Mouse (Mus musculus) lung, postnatal 0 days (tissue): ENCODE data around the gene Cobll1. TPM values are rescaled to one million over a fixed set of nuclear protein-coding genes. Genes with fewer than 3 reads are reported as not detected.

Source experiments
- ATAC-seq: fragments of 200-750 bp; cut with Nextera tagmentation; 2 replicates; pipeline ENCODE4 v1.8.0; 2017; ENCODE audit warnings: moderate library complexity
- DNase-seq: peaks from one replicate; pipeline ENCODE4 v3.0.0-alpha.2; 2016; ENCODE audit warnings: low spot score
- H3K27ac ChIP-seq: fragments of 300-500 bp; sonication (generic); 2 replicates; pipeline ENCODE4 v1.5.1; 2014; ENCODE audit warnings: antibody characterized with exemption, mild to moderate bottlenecking, low read length, mixed read lengths
- H3K27me3 ChIP-seq: fragments of 300-500 bp; sonication (generic); replicated peaks from 2 replicates; pipeline ENCODE4 v1.6.1; 2014; ENCODE audit warnings: low read length, mixed read lengths; ENCODE audit not compliant: insufficient read depth
- H3K36me3 ChIP-seq: fragments of 300-500 bp; sonication (generic); 2 replicates; pipeline ENCODE4 v1.6.1; 2014; ENCODE audit warnings: low read length, mixed read lengths; ENCODE audit not compliant: insufficient read depth
- H3K4me1 ChIP-seq: fragments of 300-500 bp; sonication (generic); 2 replicates; pipeline ENCODE4 v1.6.1; 2014; ENCODE audit warnings: antibody characterized with exemption, low read depth, low read length, mixed read lengths; ENCODE audit not compliant: insufficient read depth
- H3K4me2 ChIP-seq: fragments of 300-500 bp; sonication (generic); replicated peaks from 2 replicates; pipeline ENCODE4 v1.6.1; 2014; ENCODE audit warnings: low read depth, mild to moderate bottlenecking, low read length, moderate library complexity, mixed read lengths
- H3K4me3 ChIP-seq: fragments of 300-500 bp; sonication (generic); 2 replicates; pipeline ENCODE4 v1.5.1; 2014; ENCODE audit warnings: low read depth, low read length
- H3K9ac ChIP-seq: fragments of 300-500 bp; sonication (generic); replicated peaks from 2 replicates; pipeline ENCODE4 v1.6.1; 2014; ENCODE audit warnings: low read depth, mild to moderate bottlenecking
- H3K9me3 ChIP-seq: fragments of 300-500 bp; sonication (generic); 2 replicates; pipeline ENCODE4 v1.6.1; 2016; ENCODE audit warnings: low read length, mixed read lengths
- CTCF ChIP-seq: IDR thresholded peaks from 2 replicates; pipeline ENCODE4 v1.5.1; 2016; ENCODE audit warnings: antibody characterized with exemption, mild to moderate bottlenecking
- EP300 ChIP-seq: IDR thresholded peaks from 2 replicates; pipeline ENCODE4 v1.6.1; 2016; ENCODE audit warnings: antibody characterized with exemption, mild to moderate bottlenecking, control low read depth
- WGBS: fragments of 180-500 bp; shearing (Covaris S2); extraction: QIAGEN DNeasy Blood & Tissue Kit; methylation state at CpG from one replicate; pipeline ENCODE4 v1.1.7; 2014; 5-methylcytosine and 5-hydroxymethylcytosine counted together
- polyA plus RNA-seq: library from polyadenylated mRNA; unstranded; fragments of >200 nt; fragmentation: Nextera tagmentation; extraction: Ambion mirVana; gene quantifications from 2 replicates; pipeline ENCODE4 v1.2.1, GENCODE M21; 2015

The Cobll1 gene
- polyA plus RNA-seq, 1 experiment from 2014 or later, result 9.4 TPM

DNA sequence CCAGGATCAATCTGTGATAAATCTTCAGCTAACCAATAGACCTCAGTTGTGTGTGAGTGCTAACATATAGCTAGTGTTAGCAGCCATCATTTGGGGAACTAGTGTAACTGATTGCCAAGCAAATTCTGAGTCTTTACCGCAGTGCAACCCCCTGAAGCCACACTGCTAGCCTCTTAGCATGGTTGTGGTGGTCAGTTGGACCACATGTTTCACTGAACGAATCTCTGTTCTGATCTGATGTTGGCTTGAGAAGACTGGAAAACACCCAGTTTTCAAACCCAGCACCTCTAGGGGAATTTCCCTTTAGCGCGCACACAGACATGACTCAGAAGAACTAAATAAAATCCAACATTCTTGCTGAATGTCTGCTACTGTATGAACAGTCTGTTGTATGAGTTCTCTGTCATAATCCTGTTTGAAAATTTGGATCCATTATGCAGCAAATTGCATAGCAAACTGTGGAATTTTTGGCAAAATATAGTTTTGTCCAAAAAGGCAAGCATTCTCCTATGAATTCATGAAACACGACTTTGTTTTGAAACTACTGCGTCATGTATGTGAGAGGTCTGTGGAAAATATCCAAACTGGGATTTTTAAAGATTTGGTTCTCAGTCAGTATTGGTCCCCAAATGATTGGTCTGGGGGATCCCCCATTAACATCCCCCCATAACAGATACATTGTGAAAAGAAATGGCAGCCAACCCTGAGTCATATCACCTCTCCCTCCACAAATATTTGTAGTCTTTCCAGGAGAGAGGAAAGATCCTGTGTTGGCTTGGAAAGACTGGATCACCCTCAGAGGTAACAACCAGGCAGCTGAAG, 186.8 kb downstream of the Cobll1 start:
- H3K27ac ChIP-seq, result no peak overlapping the region
- ATAC-seq, result no peak
- TF ChIP-seq CTCF (no peak), EP300 (no peak)
- H3K4me1 ChIP-seq, result no peaks in the 10 kb centered on the region
- H3K4me2 ChIP-seq, result no peak overlapping the region
- no peaks in the 10 kb centered on the region for H3K9me3 ChIP-seq
- DNase-seq, result no peak
- no peak overlapping the region for H3K9ac ChIP-seq
- WGBS, result 88% methylated on average over 6 of the region's 6 CpGs
- no peaks in the 10 kb centered on the region for H3K27me3 ChIP-seq
- no peak overlapping the region for H3K4me3 ChIP-seq
- no peaks in the 10 kb centered on the region for H3K36me3 ChIP-seq

GRCm38 (mm10) chr2:65050776-65051175, 188.4 kb downstream of the Cobll1 start:
- H3K9me3 ChIP-seq, result no peaks in the 10 kb centered on the region
- no peak for DNase-seq
- no peak overlapping the region for H3K9ac ChIP-seq
- no peak overlapping the region for H3K27ac ChIP-seq
- TF ChIP-seq CTCF (no peak), EP300 (no peak)
- no peak overlapping the region for H3K4me2 ChIP-seq
- no peak for ATAC-seq
- WGBS, result 86% methylated on average over 3 of the region's 3 CpGs
- H3K36me3 ChIP-seq, result no peaks in the 10 kb centered on the region
- H3K4me3 ChIP-seq, result no peak overlapping the region
- H3K27me3 ChIP-seq, result no peaks in the 10 kb centered on the region
- H3K4me1 ChIP-seq, result no peaks in the 10 kb centered on the region

GRCm38 (mm10) chr2:65048234-65049017, 190.8 kb downstream of the Cobll1 start:
- no peak for TF ChIP-seq CTCF
- 0 out of 2 replicates have a peak, but pooled peaks have one; percentile 13 for TF ChIP-seq EP300
- DNase-seq, result peak; percentile 22
- no peaks in the 10 kb centered on the region for H3K36me3 ChIP-seq
- H3K27me3 ChIP-seq, result no peaks in the 10 kb centered on the region
- no peak for ATAC-seq
- no peaks in the 10 kb centered on the region for H3K9me3 ChIP-seq
- H3K27ac ChIP-seq, result no peak overlapping the region
- no peak overlapping the region for H3K4me3 ChIP-seq
- 33% methylated on average over 6 of the region's 6 CpGs for WGBS
- H3K9ac ChIP-seq, result no peak overlapping the region
- H3K4me1 ChIP-seq, result no peaks in the 10 kb centered on the region
- no peak overlapping the region for H3K4me2 ChIP-seq

Other genes with a start within 250 kb of the Cobll1 start
- gene Grb14, start 214.4 kb downstream of the Cobll1 start, polyA plus RNA-seq, result 34.7 and 38.2 TPM in 2 replicates
- 0.23 and 0.51 TPM in 2 replicates for gene Slc38a11, start 124.6 kb upstream of the Cobll1 start, polyA plus RNA-seq